Mouse (Mus musculus) gastrocnemius, postnatal 14 days (tissue): ENCODE measurements around the gene Pik3r3. TPM values are rescaled to one million over a fixed set of nuclear protein-coding genes. Genes with fewer than 3 reads are reported as not detected.

Experiments
- DNase-seq: peaks from one replicate; pipeline ENCODE4 v3.0.0; 2021; ENCODE audit warnings: mixed read lengths
- intact Hi-C: fragments of 180-260 bp; cut with DNase I; formaldehyde crosslinking; loops from one replicate; pipeline ENCODE4 v1.15.1; 2025; ENCODE audit warnings: low total_unique reads
- total RNA-seq, 2 experiments: library from RNA; stranded (reverse); gene quantifications; 2 replicates each; pipeline ENCODE4 v1.2.3; 2021

Pik3r3 gene
- total RNA-seq, 2 experiments from 2014 or later = 7.7 to 11.3 TPM

GRCm38 (mm10) chr4:116342119-116342518 lies 120.7 kb downstream of the Pik3r3 start:
- DNase-seq = peak; percentile 56
- intact Hi-C loops = loop anchor here (5.0 kb wide), 1 partner anchor 60 kb away; no protein-coding TSS in a partner anchor

DNA sequence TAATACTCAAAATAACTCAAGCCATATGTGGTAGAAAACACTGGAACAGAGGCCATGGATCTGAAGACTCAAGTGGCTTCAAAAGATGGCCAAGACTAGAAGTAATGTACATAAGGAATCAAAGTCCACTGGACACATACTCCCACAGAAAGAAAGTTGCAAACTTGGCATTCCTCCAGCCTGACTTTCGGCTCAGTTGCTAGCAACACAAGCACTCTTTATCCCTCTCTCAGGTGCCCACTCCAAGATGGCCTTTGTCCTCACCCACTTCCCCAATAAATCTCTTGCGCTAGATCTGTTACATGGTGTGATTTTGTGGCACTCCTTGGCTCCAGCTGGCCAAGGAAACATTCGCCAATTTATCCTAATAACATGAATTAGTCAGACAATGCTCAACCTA lies 131.1 kb downstream of the Pik3r3 start:
- no peak for DNase-seq
- intact Hi-C loops = no loop called here

Other genes starting within 250 kb of the Pik3r3 start
- gene Faah, start 203.7 kb upstream of the Pik3r3 start, total RNA-seq = under 1 TPM in 1 of 2 experiments, not detected in 1; 0.39 TPM
- 10 to 100 TPM; 12.7 to 13.9 TPM for gene Nsun4, start 167.7 kb upstream of the Pik3r3 start, total RNA-seq
- 100 to 1,000 TPM; 876 to 989 TPM for gene Uqcrh, start 146.5 kb upstream of the Pik3r3 start, total RNA-seq
- gene Lrrc41, start 146.3 kb upstream of the Pik3r3 start, total RNA-seq = 10 to 100 TPM; 19.0 to 25.0 TPM
- gene Rad54l, start 97.9 kb upstream of the Pik3r3 start, total RNA-seq = 1 to 10 TPM; 1.8 to 2.2 TPM
- gene Pomgnt1, start 97.8 kb upstream of the Pik3r3 start, total RNA-seq = 10 to 100 TPM; 52.0 to 52.2 TPM
- 10 to 100 TPM; 10.8 to 13.4 TPM for gene Lurap1, start 70.3 kb upstream of the Pik3r3 start, total RNA-seq
- not detected for gene Tspan1, start 54.0 kb upstream of the Pik3r3 start, total RNA-seq
- not detected for gene 1700042G07Rik, start 48.2 kb upstream of the Pik3r3 start, total RNA-seq
- gene Gm49337, start 48.2 kb upstream of the Pik3r3 start, total RNA-seq = under 1 TPM in 1 of 2 experiments, not detected in 1; 0.47 TPM
- gene Mast2, start 242.6 kb downstream of the Pik3r3 start, total RNA-seq = 10 to 100 TPM; 52.1 to 70.5 TPM